Mouse (Mus musculus) small intestine, adult 2 months (tissue): Measurements from ENCODE around the gene Tpsg1.

Experiments used
- CTCF ChIP-seq: fragments of 200-500 bp; IDR thresholded peaks from 2 replicates; pipeline ENCODE4 v1.5.1; 2012; ENCODE audit warnings: low read depth, mild to moderate bottlenecking, control low read depth, inconsistent platforms, low read length, moderate library complexity, mixed read lengths; ENCODE audit not compliant: insufficient replicate concordance, insufficient read length; ENCODE audit errors: extremely low read depth
- POLR2A ChIP-seq: fragments of 200-500 bp; IDR thresholded peaks from 2 replicates; pipeline ENCODE4 v1.6.1; 2012; ENCODE audit warnings: low read depth, mild to moderate bottlenecking, control low read depth, inconsistent platforms, low read length, moderate library complexity

- TF ChIP-seq CTCF (no peak), POLR2A (no peak)
These were observed 7.8 kb upstream of the Tpsg1 start for GRCm38 (mm10) chr17:25361291-25361690.
